Comparison of ENCODE assay signal across 35 mouse cellular contexts in the genomic region with DNA sequence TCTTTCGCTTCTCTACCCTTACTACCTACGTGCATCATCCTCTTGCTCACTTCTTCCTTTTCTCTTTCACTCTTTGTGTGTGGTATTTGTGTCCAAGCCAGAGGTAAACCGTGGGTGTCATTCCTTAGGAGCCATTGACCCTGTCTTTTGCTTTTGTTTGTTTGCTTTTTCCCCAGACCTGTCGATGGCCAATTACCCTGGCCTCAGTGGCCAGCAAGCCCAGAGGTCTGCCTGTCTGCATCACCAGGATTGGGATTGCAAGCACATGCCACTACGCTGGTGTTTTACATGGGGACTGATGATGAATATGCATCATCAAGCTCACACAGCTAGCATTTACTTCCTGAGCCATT. TPM values are rescaled to one million over a fixed set of nuclear protein-coding genes. Genes with fewer than 3 reads are reported as not detected.
A peak's percentile ranks its signal among the peaks of the same experiment; 100 is the strongest.
DNase-seq lines count a peak whose midpoint lies in the region; ATAC-seq and TF ChIP-seq lines count a peak whose summit lies in the region.
"Had no signal": no experiment of that assay in that cellular context is flagged by ENCODE, and none has a peak within 500 bp of the region (broad histone marks: within the 10 kb centered on the region; RNA-seq: fewer than 3 reads in every experiment).

No protein-coding gene starts in this region.

- no peaks in the 10 kb centered on the region for H3K36me3 ChIP-seq in liver, embryonic 12.5 days
- no peaks in the 10 kb centered on the region for H3K36me3 ChIP-seq in liver, postnatal 0 days (replicated peaks; ENCODE audit: insufficient read depth, low read length)
- no peaks in the 10 kb centered on the region for H3K36me3 ChIP-seq in embryonic facial prominence, embryonic 10.5 days (replicated peaks)
- H3K36me3 ChIP-seq: embryonic facial prominence, embryonic 13.5 days; G1E; heart, embryonic 15.5 days; hindbrain, embryonic 12.5 days; limb, embryonic 12.5 days; lung, embryonic 15.5 days; midbrain, embryonic 13.5 days; neural tube, embryonic 15.5 days; stomach, embryonic 15.5 days had no signal

- H3K4me3 ChIP-seq in liver, embryonic 12.5 days, result no peak overlapping the region
- H3K4me3 ChIP-seq in embryonic fibroblast, embryonic 13.5 days (ENCODE audit: insufficient read depth, low read length), result no peak overlapping the region
- H3K4me3 ChIP-seq in liver, postnatal 0 days (ENCODE audit: low read depth, low read length), result no peak overlapping the region
- no peak overlapping the region for H3K4me3 ChIP-seq in embryonic facial prominence, embryonic 10.5 days
- H3K4me3 ChIP-seq: embryonic facial prominence, embryonic 13.5 days; erythroblast, embryonic 14.5 days; gastrocnemius, adult 2 months; heart, embryonic 15.5 days; hindbrain, embryonic 12.5 days; left cerebral cortex, adult 2 months; limb, embryonic 12.5 days; lung, embryonic 15.5 days; midbrain, embryonic 13.5 days; neural tube, embryonic 15.5 days; stomach, embryonic 15.5 days had no signal

- H3K27me3 ChIP-seq in liver, embryonic 12.5 days (replicated peaks), result no peaks in the 10 kb centered on the region
- no peaks in the 10 kb centered on the region for H3K27me3 ChIP-seq in liver, postnatal 0 days (ENCODE audit: insufficient read depth, low read length)
- H3K27me3 ChIP-seq in embryonic facial prominence, embryonic 10.5 days (replicated peaks; ENCODE audit: low read depth, poor library complexity, severe bottlenecking), result no peaks in the 10 kb centered on the region
- H3K27me3 ChIP-seq: embryonic facial prominence, embryonic 13.5 days; heart, embryonic 15.5 days; hindbrain, embryonic 12.5 days; limb, embryonic 12.5 days; lung, embryonic 15.5 days; midbrain, embryonic 13.5 days; neural tube, embryonic 15.5 days; stomach, embryonic 15.5 days had no signal

- no peak for TF ChIP-seq POLR2A in embryonic fibroblast, embryonic 13.5 days (IDR thresholded peaks at IDR 0.05; ENCODE audit: low read depth, low read length)

- no peak for TF ChIP-seq CTCF in embryonic fibroblast, embryonic 13.5 days (IDR thresholded peaks at IDR 0.05; ENCODE audit: borderline replicate concordance, insufficient read depth, low read length)
- TF ChIP-seq CTCF in liver, postnatal 0 days (IDR thresholded peaks at IDR 0.05; ENCODE audit: low read depth), result no peak

- H3K27ac ChIP-seq in liver, embryonic 12.5 days, result 0 out of 2 replicates have a peak overlapping the region, but pooled peaks have one; percentile 16
- peak overlapping the region; percentile 69 for H3K27ac ChIP-seq in embryonic fibroblast, embryonic 13.5 days (ENCODE audit: insufficient read depth, low read length)
- peak overlapping the region; percentile 61; the same call in 1 of the 2 replicates for H3K27ac ChIP-seq in liver, postnatal 0 days (ENCODE audit: low read depth)
- H3K27ac ChIP-seq in embryonic facial prominence, embryonic 10.5 days (replicated peaks), result no peak overlapping the region
- H3K27ac ChIP-seq: embryonic facial prominence, embryonic 13.5 days; heart, embryonic 15.5 days; hindbrain, embryonic 12.5 days; hindbrain, postnatal 0 days; left cerebral cortex, adult 2 months; liver, embryonic 14.5 days; lung, embryonic 15.5 days; midbrain, embryonic 13.5 days; neural tube, embryonic 15.5 days; stomach, embryonic 15.5 days had no signal

- H3K4me2 ChIP-seq in liver, embryonic 12.5 days, result peak overlapping the region; percentile 13; the same call in 1 of the 2 replicates
- peak overlapping the region; percentile 22; the same call in 1 of the 2 replicates for H3K4me2 ChIP-seq in liver, postnatal 0 days (ENCODE audit: low read depth, low read length)
- H3K4me2 ChIP-seq: embryonic facial prominence, embryonic 13.5 days; heart, embryonic 15.5 days; hindbrain, embryonic 12.5 days; limb, embryonic 12.5 days; lung, embryonic 15.5 days; midbrain, embryonic 13.5 days; neural tube, embryonic 15.5 days; stomach, embryonic 15.5 days had no signal

- DNase-seq in liver, result no peak
- peak; percentile 16 for DNase-seq in thymus, postnatal 14 days
- no peak for DNase-seq in thymus, postnatal 10 days (ENCODE audit: low spot score in 2 of 2)
- no peak for DNase-seq in liver, postnatal 0 days
- no peak for DNase-seq in embryo, embryonic 10.5 days (ENCODE audit: low spot score)
- DNase-seq in embryonic facial prominence, embryonic 10.5 days (ENCODE audit: low spot score), result no peak
- DNase-seq: adrenal gland, postnatal 10 days; cerebellum, adult 11 months; cerebellum, adult 9-10 months; cerebellum, postnatal 36 days; embryo, embryonic 11 days; gastrocnemius, adult 2 months; gastrocnemius, postnatal 36 days; kidney, postnatal 25 days; lung, postnatal 36 days; retina, postnatal 1 day; right cerebral cortex, postnatal 14 days; spleen, adult 18-20 months had no signal

- H3K4me1 ChIP-seq in liver, embryonic 12.5 days, result peaks cover 45% of the 10 kb centered on the region
- H3K4me1 ChIP-seq in embryonic fibroblast, embryonic 13.5 days (ENCODE audit: control insufficient read depth, insufficient read depth, low read length), result peaks cover 29% of the 10 kb centered on the region
- peaks cover 47% of the 10 kb centered on the region for H3K4me1 ChIP-seq in liver, postnatal 0 days (ENCODE audit: insufficient read depth)
- peaks cover 22% of the 10 kb centered on the region for H3K4me1 ChIP-seq in embryonic facial prominence, embryonic 10.5 days

- no peak for ATAC-seq in liver, embryonic 12.5 days
- peak; percentile 63 for ATAC-seq in liver, postnatal 0 days
- ATAC-seq: forebrain, embryonic 16.5 days; hindbrain, postnatal 0 days; intestine, postnatal 0 days had no signal

- WGBS in liver, embryonic 12.5 days (ENCODE audit: insufficient replicate concordance), result 62% methylated on average over 5 of the region's 5 CpGs
- 41% methylated on average over 5 of the region's 5 CpGs for WGBS in liver, postnatal 0 days (ENCODE audit: insufficient replicate concordance)
- 63% methylated on average over 5 of the region's 5 CpGs for WGBS in embryonic facial prominence, embryonic 10.5 days

- no peak for TF ChIP-seq EP300 in liver, postnatal 0 days (IDR thresholded peaks at IDR 0.05; ENCODE audit: low read depth)

- no peaks in the 10 kb centered on the region for H3K9me3 ChIP-seq in liver, embryonic 12.5 days (replicated peaks)
- H3K9me3 ChIP-seq in liver, postnatal 0 days (ENCODE audit: low read length), result no peaks in the 10 kb centered on the region
- H3K9me3 ChIP-seq in embryonic facial prominence, embryonic 10.5 days, result no peaks in the 10 kb centered on the region
- H3K9me3 ChIP-seq: embryonic facial prominence, embryonic 13.5 days; G1E; heart, embryonic 15.5 days; hindbrain, embryonic 12.5 days; limb, embryonic 12.5 days; lung, embryonic 15.5 days; midbrain, embryonic 13.5 days; neural tube, embryonic 15.5 days; stomach, embryonic 15.5 days had no signal

- no peak overlapping the region for H3K9ac ChIP-seq in liver, embryonic 12.5 days
- no peak overlapping the region for H3K9ac ChIP-seq in liver, postnatal 0 days (replicated peaks)
- H3K9ac ChIP-seq: embryonic facial prominence, embryonic 13.5 days; heart, embryonic 15.5 days; hindbrain, embryonic 12.5 days; limb, embryonic 12.5 days; liver, embryonic 14.5 days; lung, embryonic 15.5 days; midbrain, embryonic 13.5 days; neural tube, embryonic 15.5 days; stomach, embryonic 15.5 days had no signal

RNA-seq across cellular contexts. Expression of a gene that starts 48.8 kb away (rescaled TPM):
- 30.9 and 35.0 TPM in 2 replicates for polyA plus RNA-seq in liver, embryonic 12.5 days (2016; fragmentation: Nextera tagmentation; extraction: Ambion mirVana)
- polyA plus RNA-seq in embryonic fibroblast, embryonic 13.5 days (2011; ENCODE audit: insufficient read length, low read depth, missing spikeins), result 246 and 251 TPM in 2 replicates
- polyA plus RNA-seq in liver, postnatal 0 days (2015; fragmentation: Nextera tagmentation; extraction: Ambion mirVana), result 39.0 and 39.4 TPM in 2 replicates
- 54.8 and 58.6 TPM in 2 replicates for polyA plus RNA-seq in embryonic facial prominence, embryonic 10.5 days (2016; fragmentation: Nextera tagmentation; extraction: Ambion mirVana)
- polyA plus RNA-seq: G1E had no signal
